Mouse (Mus musculus): ENCODE data around the gene Rcan1.

DNA sequence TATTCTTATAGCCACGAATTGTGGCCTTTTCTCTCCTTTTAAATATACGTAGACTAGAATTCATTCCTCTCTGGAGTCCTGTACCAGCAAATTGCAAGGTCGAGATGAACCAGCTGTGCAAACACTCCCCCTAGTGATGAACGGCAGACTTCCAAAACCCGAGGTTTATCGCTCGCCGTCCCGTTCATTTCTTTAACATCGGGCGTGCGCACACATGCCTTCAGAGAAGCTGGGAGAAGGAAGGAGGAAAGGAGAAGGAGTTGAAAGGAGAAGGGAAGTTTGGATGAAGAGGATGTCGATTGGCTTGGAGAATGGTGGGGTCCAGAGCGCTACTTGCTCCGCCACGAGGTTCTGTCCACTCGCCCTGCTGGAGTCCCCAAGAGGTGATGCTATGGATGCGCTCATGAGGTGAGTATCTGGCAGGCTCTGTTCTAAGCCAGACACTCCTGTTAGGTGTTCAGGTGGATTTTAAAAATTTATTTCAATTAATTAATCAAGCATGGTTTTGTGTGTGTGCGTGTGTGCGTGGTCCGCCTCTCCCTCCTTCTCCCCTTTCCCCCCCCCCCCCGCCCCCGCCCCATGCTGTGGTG is 8.0 kb upstream of the Rcan1 start:
- TF ChIP-seq POLR2A (IDR thresholded peaks at IDR 0.05; ENCODE audit: low read depth, low read length), result no peak
- peak; percentile 39; the same call in 1 of the 2 replicates for TF ChIP-seq CTCF (IDR thresholded peaks at IDR 0.05; ENCODE audit: borderline replicate concordance, insufficient read depth, low read length)
